Mouse (Mus musculus): ENCODE results near the gene Rhoa.

- no peak for TF ChIP-seq MAFK (IDR thresholded peaks at IDR 0.05; ENCODE audit: insufficient read depth, low read depth, low read length)
- no peak for TF ChIP-seq ZNF384 (IDR thresholded peaks at IDR 0.05; ENCODE audit: low read depth, low read length)
- TF ChIP-seq HCFC1 (IDR thresholded peaks at IDR 0.05; ENCODE audit: borderline replicate concordance, insufficient read depth, low read length), result no peak
- TF ChIP-seq ZC3H11A (IDR thresholded peaks at IDR 0.05; ENCODE audit: borderline replicate concordance, low read depth, low read length), result no peak
Observed at GRCm38 (mm10) chr9:108344471-108344870, 38.5 kb downstream of the Rhoa start.

Measured in ES-E14 (cell line).